Comparison of ENCODE assay signal across 30 mouse cellular contexts in the genomic region with DNA sequence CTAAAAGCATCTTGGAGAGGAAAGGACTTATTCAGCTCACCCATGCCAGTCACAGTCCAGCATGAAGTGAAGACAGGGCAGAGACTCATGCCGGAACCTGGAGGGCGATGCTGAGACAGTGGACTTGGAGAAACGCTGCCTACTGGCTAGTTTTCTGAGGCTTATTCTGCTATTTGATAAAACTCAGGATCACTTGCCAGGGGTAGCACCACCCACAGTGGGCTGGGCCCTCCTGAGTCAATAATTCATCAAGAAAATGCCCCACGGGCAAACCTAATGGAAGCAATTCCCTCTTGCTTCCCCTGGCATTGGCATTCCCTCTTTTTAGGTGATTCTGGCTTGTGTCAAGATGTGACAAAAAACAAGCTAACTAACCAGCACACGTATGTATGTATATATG. TPM values are rescaled to one million over a fixed set of nuclear protein-coding genes. Genes with fewer than 3 reads are reported as not detected.
DNase-seq lines count a peak whose midpoint lies in the region; ATAC-seq and TF ChIP-seq lines count a peak whose summit lies in the region.
"Had no signal": no experiment of that assay in that cellular context is flagged by ENCODE, and none has a peak within 500 bp of the region (broad histone marks: within the 10 kb centered on the region; RNA-seq: fewer than 3 reads in every experiment).

No protein-coding gene starts in this region.

- H3K27ac ChIP-seq in kidney, embryonic 14.5 days (ENCODE audit: low read depth, low read length) = no peak overlapping the region
- H3K27ac ChIP-seq in intestine, postnatal 0 days (ENCODE audit: low read depth, low read length) = no peak overlapping the region
- H3K27ac ChIP-seq: embryonic facial prominence, embryonic 12.5 days; heart, embryonic 10.5 days; heart, embryonic 15.5 days; hindbrain, embryonic 13.5 days; limb, embryonic 10.5 days; limb, embryonic 15.5 days; liver, embryonic 15.5 days; lung, embryonic 15.5 days; midbrain, embryonic 13.5 days; neural tube, embryonic 13.5 days had no signal

- 74% methylated on average over 5 of the region's 5 CpGs for WGBS in kidney, embryonic 14.5 days
- WGBS in intestine, postnatal 0 days = 59% methylated on average over 5 of the region's 5 CpGs

- H3K9me3 ChIP-seq in kidney, embryonic 14.5 days (ENCODE audit: control insufficient read depth, low read length) = no peaks in the 10 kb centered on the region
- H3K9me3 ChIP-seq in intestine, postnatal 0 days (ENCODE audit: control insufficient read depth) = no peaks in the 10 kb centered on the region
- H3K9me3 ChIP-seq: embryonic facial prominence, embryonic 12.5 days; heart, embryonic 10.5 days; heart, embryonic 15.5 days; hindbrain, embryonic 13.5 days; limb, embryonic 10.5 days; limb, embryonic 15.5 days; liver, embryonic 15.5 days; lung, embryonic 15.5 days; midbrain, embryonic 13.5 days; neural tube, embryonic 13.5 days had no signal

- H3K9ac ChIP-seq in kidney, embryonic 14.5 days (ENCODE audit: low read depth, low read length) = no peak overlapping the region
- no peak overlapping the region for H3K9ac ChIP-seq in intestine, postnatal 0 days (ENCODE audit: low read depth, low read length)
- H3K9ac ChIP-seq: embryonic facial prominence, embryonic 12.5 days; heart, embryonic 15.5 days; hindbrain, embryonic 13.5 days; limb, embryonic 15.5 days; liver, embryonic 15.5 days; lung, embryonic 15.5 days; midbrain, embryonic 13.5 days; neural tube, embryonic 13.5 days had no signal

- DNase-seq in kidney, adult 18-20 months = peak; percentile 61
- peak; percentile 52 for DNase-seq in kidney, postnatal 10 days
- no peak for DNase-seq in ovary, postnatal 36 days (ENCODE audit: low spot score)
- no peak for DNase-seq in thymus, postnatal 4 days
- no peak for DNase-seq in Muller cell, postnatal 12 days (ENCODE audit: inconsistent ontology term)
- DNase-seq: adrenal gland, postnatal 25 days; cerebellum, adult 8-10 months; embryo, embryonic 11 days; gastrocnemius, postnatal 25 days; heart, adult 11 months; heart, postnatal 36 days; layer of hippocampus, adult 9-11 months; lung, postnatal 36 days; right cerebral cortex, postnatal 14 days; thymus, postnatal 25 days had no signal

- no peak for TF ChIP-seq CTCF in intestine, postnatal 0 days (IDR thresholded peaks at IDR 0.05; ENCODE audit: low read depth)

- H3K4me2 ChIP-seq in kidney, embryonic 14.5 days (replicated peaks; ENCODE audit: low read depth, low read length) = no peak overlapping the region
- peak overlapping the region; percentile 30 for H3K4me2 ChIP-seq in intestine, postnatal 0 days (replicated peaks; ENCODE audit: low read depth)
- H3K4me2 ChIP-seq: embryonic facial prominence, embryonic 12.5 days; heart, embryonic 15.5 days; hindbrain, embryonic 13.5 days; limb, embryonic 15.5 days; liver, embryonic 15.5 days; lung, embryonic 15.5 days; midbrain, embryonic 13.5 days; neural tube, embryonic 13.5 days had no signal

- H3K27me3 ChIP-seq in kidney, embryonic 14.5 days (ENCODE audit: control insufficient read depth, insufficient read depth, low read length) = no peaks in the 10 kb centered on the region
- no peaks in the 10 kb centered on the region for H3K27me3 ChIP-seq in intestine, postnatal 0 days (replicated peaks; ENCODE audit: control insufficient read depth, insufficient read depth, low read length)
- H3K27me3 ChIP-seq: embryonic facial prominence, embryonic 12.5 days; heart, embryonic 15.5 days; hindbrain, embryonic 13.5 days; limb, embryonic 15.5 days; liver, embryonic 15.5 days; lung, embryonic 15.5 days; megakaryocyte, embryonic 14.5 days; midbrain, embryonic 13.5 days; neural tube, embryonic 13.5 days had no signal

- H3K36me3 ChIP-seq in kidney, embryonic 14.5 days (ENCODE audit: control insufficient read depth, insufficient read depth, low read length) = no peaks in the 10 kb centered on the region
- H3K36me3 ChIP-seq in intestine, postnatal 0 days (ENCODE audit: control insufficient read depth, insufficient read depth) = no peaks in the 10 kb centered on the region
- H3K36me3 ChIP-seq: embryonic facial prominence, embryonic 12.5 days; heart, embryonic 10.5 days; heart, embryonic 15.5 days; hindbrain, embryonic 13.5 days; limb, embryonic 10.5 days; limb, embryonic 15.5 days; liver, embryonic 15.5 days; lung, embryonic 15.5 days; midbrain, embryonic 13.5 days; neural tube, embryonic 13.5 days had no signal

- H3K4me3 ChIP-seq in kidney, embryonic 14.5 days (ENCODE audit: low read length) = no peak overlapping the region
- H3K4me3 ChIP-seq in intestine, postnatal 0 days (ENCODE audit: low read depth, low read length) = 0 out of 2 replicates have a peak overlapping the region, but pooled peaks have one; percentile 7
- H3K4me3 ChIP-seq: embryonic facial prominence, embryonic 12.5 days; heart, embryonic 10.5 days; heart, embryonic 15.5 days; hindbrain, embryonic 13.5 days; limb, embryonic 10.5 days; limb, embryonic 15.5 days; liver, embryonic 15.5 days; lung, embryonic 15.5 days; megakaryocyte, embryonic 14.5 days; midbrain, embryonic 13.5 days; neural tube, embryonic 13.5 days had no signal

- 0 out of 2 replicates have a peak, but pooled peaks cover 6% of the 10 kb centered on the region for H3K4me1 ChIP-seq in kidney, embryonic 14.5 days (ENCODE audit: control insufficient read depth, insufficient read depth, low read length)
- H3K4me1 ChIP-seq in intestine, postnatal 0 days (replicated peaks; ENCODE audit: control insufficient read depth, insufficient read depth, low read length) = peaks cover 6% of the 10 kb centered on the region; the same call in 1 of the 2 replicates
- H3K4me1 ChIP-seq: hindbrain, embryonic 13.5 days; limb, embryonic 10.5 days; midbrain, embryonic 13.5 days; neural tube, embryonic 13.5 days had no signal

- no peak for ATAC-seq in kidney, embryonic 14.5 days (ENCODE audit: low FRiP score, low TSS enrichment)
- peak; percentile 42; the same call in 1 of the 2 replicates for ATAC-seq in intestine, postnatal 0 days
- peak; percentile 45 for ATAC-seq in megakaryocyte progenitor cell, adult 5-6 weeks (replicated peaks; ENCODE audit: poor library complexity)
- ATAC-seq: forebrain, embryonic 14.5 days; midbrain, embryonic 13.5 days had no signal

RNA-seq across cellular contexts. Expression of gene Rreb1, which starts 38.1 kb away (rescaled TPM):
- 12.2 and 16.7 TPM in 2 replicates for polyA plus RNA-seq in kidney, embryonic 14.5 days (2014; fragmentation: Nextera tagmentation; extraction: Ambion mirVana)
- 9.6 and 10.6 TPM in 2 replicates for polyA plus RNA-seq in intestine, postnatal 0 days (2015; fragmentation: Nextera tagmentation; extraction: Ambion mirVana)
- total RNA-seq in megakaryocyte progenitor cell, adult 5-6 weeks (2015) = 58.0 and 62.9 TPM in 2 replicates
- total RNA-seq in megakaryocyte progenitor cell, adult 5-6 weeks (2017) = 14.7 and 19.4 TPM in 2 replicates

Comparison
In these comparisons a context has a peak if more than half of its experiments do, and no peak if none do; other contexts are left out.
1. DNase-seq: peak in kidney, adult 18-20 months (single experiment) and kidney, postnatal 10 days (single experiment); none in ovary, postnatal 36 days (single experiment), thymus, postnatal 4 days (single experiment) and Muller cell, postnatal 12 days (single experiment).